Mouse (Mus musculus) C2C12 (cell line): ENCODE data around the gene Plk5.

Experiments used
- CTCF ChIP-seq: IDR thresholded peaks from one replicate; pipeline ENCODE4 v1.5.1; 2011; ENCODE audit not compliant: control insufficient read depth, insufficient read depth, insufficient read length
- USF1 ChIP-seq: IDR thresholded peaks from one replicate; pipeline ENCODE4 v1.6.1; 2011; ENCODE audit warnings: low read depth, mild to moderate bottlenecking, control low read depth, moderate library complexity

DNA sequence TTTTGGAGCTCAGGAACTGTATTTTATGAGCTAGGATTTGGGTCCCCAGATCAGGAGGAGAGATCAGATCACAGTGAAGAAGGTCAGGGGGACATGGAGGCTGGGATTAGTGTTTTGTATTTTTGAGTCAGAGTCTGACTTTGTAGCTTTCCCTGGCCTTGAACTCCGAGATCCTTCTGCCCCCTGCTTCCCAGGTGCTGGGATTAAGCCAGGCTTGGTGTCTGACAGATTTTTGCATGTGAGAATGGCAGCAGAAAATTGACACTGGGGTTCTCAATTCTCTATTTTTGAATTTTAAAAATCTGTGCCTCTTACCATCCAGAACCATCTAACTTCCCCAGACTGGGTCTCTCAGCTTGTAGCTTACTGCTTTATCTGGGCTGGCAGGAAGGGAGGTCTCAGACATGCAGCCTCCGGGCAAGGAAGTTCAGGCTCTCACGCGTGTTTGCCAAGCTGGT lies 44.5 kb downstream of the Plk5 start:
- no peak for TF ChIP-seq USF1
- TF ChIP-seq CTCF = no peak
